Mouse (Mus musculus) thymus, postnatal 0 days (tissue): ENCODE results near the gene Eif3g. TPM values are rescaled to one million over a fixed set of nuclear protein-coding genes. Genes with fewer than 3 reads are reported as not detected.

ENCODE experiments used
- DNase-seq: peaks from one replicate; pipeline ENCODE4 v3.0.0-alpha.2; 2015; ENCODE audit warnings: low spot score
- microRNA-seq: library from miRNA; unstranded; fragments of <30 nt; microRNA quantifications from one replicate; pipeline ENCODE4, GENCODE M21; 2016; ENCODE audit warnings: borderline number of aligned reads
- polyA plus RNA-seq: library from polyadenylated mRNA; unstranded; fragments of >200 nt; fragmentation: Nextera tagmentation; extraction: Ambion mirVana; gene quantifications from 2 replicates; pipeline ENCODE4 v1.2.1, GENCODE M21; 2015

Eif3g gene
- polyA plus RNA-seq, 1 experiment from 2014 or later, result 303 TPM

DNA sequence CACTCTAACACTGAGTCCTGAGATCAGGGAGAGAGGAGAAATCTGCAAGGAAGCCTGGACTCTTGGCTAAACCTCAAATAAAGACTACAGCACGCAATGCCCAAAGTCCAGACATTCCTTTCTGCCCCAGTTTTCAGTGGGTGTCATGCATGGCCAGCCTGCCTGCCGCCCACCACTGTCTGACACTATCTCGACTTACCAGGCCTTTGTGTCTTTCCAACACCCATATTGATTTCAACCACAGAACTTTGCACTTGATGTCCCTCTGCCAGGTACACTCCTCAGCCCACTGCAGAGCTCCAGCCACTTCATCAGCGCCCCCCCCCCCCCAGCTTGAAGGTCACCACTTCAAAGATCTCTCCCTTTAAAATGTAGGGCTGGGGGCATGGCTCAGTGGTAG, 36.2 kb downstream of the Eif3g start:
- DNase-seq, result no peak

DNA sequence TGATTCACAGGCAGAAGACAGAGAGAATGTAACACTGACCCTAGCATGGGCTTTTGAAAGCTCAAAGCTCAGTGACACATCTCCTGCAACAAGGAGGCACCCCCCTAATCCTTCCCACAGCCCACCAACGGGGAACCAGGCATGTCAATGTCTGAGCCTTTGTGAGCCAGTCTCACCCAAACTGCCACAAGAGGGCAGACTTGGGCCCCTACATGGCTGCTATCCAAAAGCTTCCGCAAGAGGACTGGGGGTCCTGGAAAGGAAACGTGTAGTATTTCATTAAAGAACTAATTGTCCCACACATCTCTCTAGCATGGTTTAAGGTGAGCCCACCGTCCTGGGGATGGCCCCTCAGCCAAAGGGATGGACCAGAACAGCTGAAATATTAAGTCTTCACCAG, 36.6 kb downstream of the Eif3g start:
- peak; percentile 54 for DNase-seq

DNA sequence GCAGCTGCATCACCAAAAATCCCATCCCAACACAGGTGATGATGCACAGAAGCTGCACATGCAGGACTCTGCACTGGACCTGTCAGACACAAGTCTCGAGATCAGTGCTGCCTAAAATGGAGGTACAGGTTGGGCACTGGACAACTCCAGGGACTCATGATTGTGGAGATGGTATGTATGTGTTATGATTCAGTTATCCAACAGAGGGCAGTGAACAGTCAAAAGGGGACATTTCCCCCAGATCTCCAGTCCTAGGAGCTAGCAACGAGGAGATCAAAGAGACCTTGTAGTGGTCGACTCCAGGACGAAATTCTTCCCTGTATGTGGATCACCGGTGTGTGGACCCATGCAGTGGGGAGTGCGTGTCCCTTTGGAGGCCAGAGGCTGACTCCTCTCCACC, 38.5 kb downstream of the Eif3g start:
- DNase-seq, result no peak

DNA sequence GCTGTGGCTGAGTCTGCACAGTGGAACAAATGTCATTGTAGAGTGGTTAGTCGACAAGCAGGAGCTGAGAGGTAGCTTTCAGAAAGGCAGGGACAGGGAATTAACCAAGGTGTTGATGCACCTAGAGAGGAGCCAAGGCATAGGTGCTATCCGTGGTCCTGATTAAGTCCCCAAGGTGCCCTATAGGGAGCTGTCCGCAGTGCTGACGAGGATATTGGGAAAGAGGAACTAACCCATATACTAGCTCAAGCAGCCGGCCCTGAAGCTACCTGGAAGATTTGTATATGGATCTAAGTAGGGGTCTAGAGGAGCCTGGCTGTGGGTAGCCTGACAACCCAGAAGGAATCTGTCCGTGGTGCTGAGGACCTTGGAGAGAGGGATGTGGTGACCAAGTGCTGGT, 41.3 kb downstream of the Eif3g start:
- DNase-seq, result peak; percentile 78

DNA sequence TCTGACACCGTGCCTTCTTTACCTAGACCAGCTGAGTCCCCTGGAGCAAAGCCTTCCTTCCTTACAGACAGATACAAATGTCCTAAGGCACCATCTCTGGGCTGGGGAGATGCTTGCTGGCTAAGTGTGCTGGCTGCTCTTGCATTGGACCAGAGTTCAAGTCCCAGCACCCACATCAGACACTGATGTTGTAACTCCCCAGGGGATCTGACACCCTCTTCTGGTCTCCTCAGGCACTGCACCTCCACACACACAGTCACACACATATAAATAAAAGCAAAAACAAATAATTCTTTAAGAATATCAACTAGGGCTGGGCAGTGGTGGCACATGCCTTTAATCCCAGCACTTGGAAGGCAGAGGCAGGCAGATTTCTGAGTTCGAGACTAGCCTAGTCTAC, 48.2 kb downstream of the Eif3g start:
- no peak for DNase-seq

Small RNA genes within 50 kb of the gene (microRNA-seq; reads per million reads assigned to microRNA genes)
- 2.5 reads per million for gene Mir7081

Other genes starting within 250 kb of the Eif3g start
- 54.9 and 56.7 TPM in 2 replicates for gene Pin1, start 246.5 kb downstream of the Eif3g start, polyA plus RNA-seq
- 0.24 and 0.52 TPM in 2 replicates for gene Olfm2, start 152.3 kb downstream of the Eif3g start, polyA plus RNA-seq
- gene Col5a3, start 83.6 kb downstream of the Eif3g start, polyA plus RNA-seq, result 1.8 and 1.9 TPM in 2 replicates
- gene Rdh8, start 80.1 kb downstream of the Eif3g start, polyA plus RNA-seq, result not detected in 2 replicates
- gene A230050P20Rik, start 30.0 kb downstream of the Eif3g start, polyA plus RNA-seq, result 9.2 and 15.1 TPM in 2 replicates
- 6.7 and 7.3 TPM in 2 replicates for gene Angptl6, start 18.9 kb downstream of the Eif3g start, polyA plus RNA-seq
- 74.4 and 83.0 TPM in 2 replicates for gene Ppan, start 10.4 kb downstream of the Eif3g start, polyA plus RNA-seq
- 90.0 and 96.3 TPM in 2 replicates for gene Dnmt1, start 61.3 kb upstream of the Eif3g start, polyA plus RNA-seq
- gene S1pr2, start 78.2 kb upstream of the Eif3g start, polyA plus RNA-seq, result 12.1 and 12.7 TPM in 2 replicates
- 116 and 130 TPM in 2 replicates for gene Mrpl4, start 104.1 kb upstream of the Eif3g start, polyA plus RNA-seq
- gene Icam1, start 117.4 kb upstream of the Eif3g start, polyA plus RNA-seq, result 64.8 and 64.9 TPM in 2 replicates
- gene Icam4, start 130.8 kb upstream of the Eif3g start, polyA plus RNA-seq, result 0.31 and 0.48 TPM in 2 replicates
- gene Icam5, start 133.4 kb upstream of the Eif3g start, polyA plus RNA-seq, result 0.14 and 0.33 TPM in 2 replicates
- 0.59 and 0.69 TPM in 2 replicates for gene Zglp1, start 168.5 kb upstream of the Eif3g start, polyA plus RNA-seq
- gene Gm49373, start 174.5 kb upstream of the Eif3g start, polyA plus RNA-seq, result 0.09 and 0.26 TPM in 2 replicates
- 44.7 and 47.0 TPM in 2 replicates for gene Fdx1l, start 175.0 kb upstream of the Eif3g start, polyA plus RNA-seq
- 1.2 and 1.6 TPM in 2 replicates for gene Gm38431, start 193.4 kb upstream of the Eif3g start, polyA plus RNA-seq
- 33.2 and 45.9 TPM in 2 replicates for gene Raver1, start 193.4 kb upstream of the Eif3g start, polyA plus RNA-seq
- gene Tyk2, start 232.6 kb upstream of the Eif3g start, polyA plus RNA-seq, result 13.8 and 14.0 TPM in 2 replicates